Mouse (Mus musculus): ENCODE data around the gene Hectd4. TPM values are rescaled to one million over a fixed set of nuclear protein-coding genes. Genes with fewer than 3 reads are reported as not detected.

Gene Hectd4
- polyA plus RNA-seq, 1 experiment from 2014 or later, result 3.0 TPM

DNA sequence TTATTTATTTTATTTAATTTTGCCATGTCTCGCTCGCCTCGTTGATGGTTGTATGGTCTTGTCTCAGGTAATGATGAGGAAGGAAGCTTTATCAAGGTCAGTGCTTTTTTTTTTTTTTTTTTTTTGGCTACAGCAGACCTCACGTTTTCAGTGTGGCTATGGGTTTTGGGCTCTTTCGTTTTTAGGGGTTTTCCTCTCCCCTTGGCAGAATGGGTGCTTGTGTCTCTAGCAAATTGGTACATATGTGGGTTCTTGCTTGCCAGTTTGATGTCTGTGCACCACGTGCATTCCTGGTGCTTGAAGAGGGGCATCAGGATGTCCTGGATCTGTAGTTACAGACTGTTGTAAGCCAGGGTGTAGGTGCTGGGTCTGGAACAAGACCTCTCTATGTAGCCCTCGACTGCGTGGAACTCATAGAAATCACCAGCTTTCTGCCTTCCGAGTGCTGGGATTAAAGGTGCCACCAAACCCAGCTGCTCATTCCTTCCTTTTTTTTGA, 179.0 kb downstream of the Hectd4 start:
- ATAC-seq (replicated peaks; ENCODE audit: insufficient number of reproducible peaks, insufficient read depth, low FRiP score, low read depth), result no peak
- H3K4me1 ChIP-seq (replicated peaks), result peaks cover 22% of the 10 kb centered on the region
- no peaks in the 10 kb centered on the region for H3K36me3 ChIP-seq

DNA sequence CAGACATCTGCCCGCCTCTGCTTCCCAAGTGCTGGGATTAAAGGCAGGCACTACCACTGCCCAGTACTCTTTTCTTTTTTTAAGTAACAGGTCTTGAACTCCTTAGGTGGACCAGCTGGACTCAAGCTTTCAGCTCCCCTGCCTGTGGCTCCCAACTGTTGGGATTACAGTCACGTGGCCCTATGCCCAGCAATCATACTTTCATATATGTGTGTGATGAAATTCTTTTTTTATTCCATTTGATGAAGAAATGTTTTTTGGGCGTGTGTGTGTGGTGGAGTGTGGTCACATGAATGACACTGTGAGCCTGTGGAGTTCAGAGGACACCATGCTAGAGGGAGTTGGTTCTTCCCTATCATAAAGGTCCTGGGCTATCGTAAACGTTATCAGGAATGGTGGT, 179.5 kb downstream of the Hectd4 start:
- Histone ChIP-seq H3K9ac (no peak overlapping the region), H3K4me1 (replicated peaks) (peaks cover 24% of the 10 kb centered on the region), H3K9me3 (replicated peaks) (no peaks in the 10 kb centered on the region), H3K27ac (no peak overlapping the region), H3K4me2 (peak overlapping the region; percentile 94; the same call in 1 of the 2 replicates), H3K27me3 (no peaks in the 10 kb centered on the region), H3K36me3 (no peaks in the 10 kb centered on the region), H3K4me3 (peak overlapping the region; percentile 92)
- ATAC-seq (replicated peaks; ENCODE audit: insufficient number of reproducible peaks, insufficient read depth, low FRiP score, low read depth), result no peak
- WGBS, result 79% methylated on average over 5 of the region's 5 CpGs

More for the DNA sequence above, 179.0 kb downstream of the Hectd4 start:
- Histone ChIP-seq H3K27me3 (no peaks in the 10 kb centered on the region), H3K27ac (no peak overlapping the region), H3K9ac (peak overlapping the region; percentile 77), H3K9me3 (replicated peaks) (no peaks in the 10 kb centered on the region), H3K4me3 (peak overlapping the region; percentile 92), H3K4me2 (peak overlapping the region; percentile 94)
- 45% methylated on average over 9 of the region's 9 CpGs for WGBS

DNA sequence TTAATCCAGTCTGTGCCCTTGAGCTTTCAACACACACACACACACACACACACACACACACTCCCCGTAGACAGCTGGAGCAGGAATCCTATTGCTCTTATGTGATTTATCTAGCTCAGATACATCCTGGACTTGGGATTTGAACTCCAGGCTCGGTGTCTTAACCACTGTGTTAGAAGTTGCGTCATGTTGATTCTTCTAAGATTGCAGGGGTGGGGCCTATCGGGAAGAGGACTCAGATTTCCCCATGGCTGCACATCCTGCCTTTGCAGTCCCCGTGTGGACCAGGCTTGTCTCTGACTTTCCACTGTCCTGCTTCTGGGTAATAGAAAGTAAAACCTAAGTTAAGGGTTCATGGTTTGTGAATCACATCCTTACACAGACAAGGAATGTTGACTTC, 180.0 kb downstream of the Hectd4 start:
- Histone ChIP-seq H3K9ac (no peak overlapping the region), H3K4me1 (replicated peaks) (peaks cover 24% of the 10 kb centered on the region), H3K27me3 (no peaks in the 10 kb centered on the region), H3K9me3 (replicated peaks) (no peaks in the 10 kb centered on the region), H3K4me3 (no peak overlapping the region), H3K27ac (no peak overlapping the region), H3K4me2 (no peak overlapping the region), H3K36me3 (no peaks in the 10 kb centered on the region)
- ATAC-seq (replicated peaks; ENCODE audit: insufficient number of reproducible peaks, insufficient read depth, low FRiP score, low read depth), result no peak
- 56% methylated on average over 5 of the region's 5 CpGs for WGBS

DNA sequence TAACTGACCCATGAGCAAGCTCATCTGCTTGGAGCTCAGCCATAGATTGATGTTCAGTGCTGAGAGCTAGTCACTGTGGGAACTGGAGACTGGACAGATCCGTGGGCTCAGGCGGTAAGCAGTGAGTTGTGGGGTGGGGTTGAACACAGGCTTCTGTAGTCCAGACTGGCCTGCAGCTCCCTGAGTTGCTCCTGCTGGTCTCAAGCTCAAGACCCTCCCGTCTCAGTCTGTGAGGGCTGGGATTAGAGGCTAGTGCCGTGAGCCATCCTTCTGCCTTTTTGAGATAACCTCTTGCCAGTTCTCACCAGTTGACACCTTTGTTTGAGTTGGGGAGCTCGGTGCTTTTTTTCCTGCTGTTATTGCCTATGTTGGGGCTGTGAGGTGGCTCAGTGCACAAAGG, 180.8 kb downstream of the Hectd4 start:
- Histone ChIP-seq H3K9me3 (replicated peaks) (no peaks in the 10 kb centered on the region), H3K9ac (no peak overlapping the region), H3K4me3 (no peak overlapping the region), H3K36me3 (no peaks in the 10 kb centered on the region), H3K27me3 (no peaks in the 10 kb centered on the region), H3K4me1 (replicated peaks) (peaks cover 24% of the 10 kb centered on the region), H3K4me2 (no peak overlapping the region), H3K27ac (no peak overlapping the region)
- ATAC-seq (replicated peaks; ENCODE audit: insufficient number of reproducible peaks, insufficient read depth, low FRiP score, low read depth), result no peak
- 76% methylated on average over 5 of the region's 5 CpGs for WGBS

DNA sequence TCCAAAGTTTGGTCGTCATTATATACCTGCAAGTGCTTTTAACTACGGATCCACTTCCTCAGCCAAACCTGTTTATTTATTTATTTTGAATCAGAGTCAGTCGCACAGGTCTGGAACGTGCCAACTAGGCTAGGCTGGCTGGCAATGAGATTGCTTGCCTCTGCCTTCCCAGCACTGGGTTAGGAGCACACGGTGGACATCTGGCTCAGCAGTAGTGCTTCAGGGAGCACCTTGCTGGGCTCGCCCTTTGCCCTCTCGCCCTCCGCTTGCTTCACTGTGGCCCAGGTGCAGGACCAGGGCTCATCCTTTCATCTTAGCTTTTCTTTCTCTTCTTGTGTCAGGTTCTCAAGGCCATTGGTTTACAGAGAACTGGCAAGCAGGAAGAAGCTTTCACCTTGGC, 187.8 kb downstream of the Hectd4 start:
- 0 out of 2 replicates have a peak, but pooled peaks cover 3% of the 10 kb centered on the region for H3K4me1 ChIP-seq (replicated peaks)
- peaks cover 33% of the 10 kb centered on the region for H3K36me3 ChIP-seq
- no peaks in the 10 kb centered on the region for H3K9me3 ChIP-seq (replicated peaks)
- WGBS, result 90% methylated on average over 8 of the region's 8 CpGs
- H3K27me3 ChIP-seq, result no peaks in the 10 kb centered on the region
- H3K4me3 ChIP-seq, result no peak overlapping the region
- H3K27ac ChIP-seq, result no peak overlapping the region
- no peak overlapping the region for H3K9ac ChIP-seq
- no peak for ATAC-seq (replicated peaks; ENCODE audit: insufficient number of reproducible peaks, insufficient read depth, low FRiP score, low read depth)
- H3K4me2 ChIP-seq, result no peak overlapping the region

DNA sequence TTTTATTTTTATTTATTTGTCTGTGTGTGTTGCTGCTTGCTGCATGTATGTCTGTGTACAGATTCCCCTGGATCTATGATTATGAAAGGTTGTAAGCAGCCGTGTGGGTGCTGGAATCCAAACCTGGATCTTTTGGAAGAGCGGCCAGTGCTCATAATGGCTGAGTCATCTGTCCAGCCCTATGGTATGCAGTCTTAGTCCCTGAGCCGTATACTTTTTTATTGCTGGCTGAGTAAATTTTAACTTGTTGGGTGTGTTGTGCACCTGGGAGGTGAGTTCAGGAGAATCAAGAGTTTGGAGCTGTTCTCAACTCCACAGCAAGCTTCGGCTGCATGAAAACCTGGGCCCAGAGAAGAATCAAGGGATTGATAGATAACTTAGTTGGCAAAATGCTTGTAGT, 191.0 kb downstream of the Hectd4 start:
- Histone ChIP-seq H3K4me2 (no peak overlapping the region), H3K9me3 (replicated peaks) (no peaks in the 10 kb centered on the region), H3K36me3 (peaks cover 63% of the 10 kb centered on the region), H3K27ac (no peak overlapping the region), H3K4me1 (replicated peaks) (no peaks in the 10 kb centered on the region), H3K27me3 (no peaks in the 10 kb centered on the region), H3K9ac (no peak overlapping the region), H3K4me3 (no peak overlapping the region)
- WGBS, result 94% methylated on average over 4 of the region's 4 CpGs
- no peak for ATAC-seq (replicated peaks; ENCODE audit: insufficient number of reproducible peaks, insufficient read depth, low FRiP score, low read depth)

Other genes with a start within 250 kb of the Hectd4 start
- 0.29 TPM in 1 of 2 replicates, not detected in the other for gene Rph3a, start 210.1 kb upstream of the Hectd4 start, polyA plus RNA-seq (2015; fragmentation: Nextera tagmentation; extraction: Ambion mirVana)
- gene Ptpn11, start 28.8 kb upstream of the Hectd4 start, polyA plus RNA-seq (2015; fragmentation: Nextera tagmentation; extraction: Ambion mirVana), result 18.5 and 20.0 TPM in 2 replicates
- gene Rpl6, start 15.7 kb upstream of the Hectd4 start, polyA plus RNA-seq (2015; fragmentation: Nextera tagmentation; extraction: Ambion mirVana), result 323 and 339 TPM in 2 replicates
- gene Trafd1, start 165.4 kb downstream of the Hectd4 start, polyA plus RNA-seq (2015; fragmentation: Nextera tagmentation; extraction: Ambion mirVana), result 64.5 and 89.4 TPM in 2 replicates
- 28.3 and 33.3 TPM in 2 replicates for gene Naa25, start 177.7 kb downstream of the Hectd4 start, polyA plus RNA-seq (2015; fragmentation: Nextera tagmentation; extraction: Ambion mirVana)
- 2.7 and 4.3 TPM in 2 replicates for gene Tmem116, start 231.7 kb downstream of the Hectd4 start, polyA plus RNA-seq (2015; fragmentation: Nextera tagmentation; extraction: Ambion mirVana)
- 110 and 140 TPM in 2 replicates for gene Erp29, start 232.3 kb downstream of the Hectd4 start, polyA plus RNA-seq (2015; fragmentation: Nextera tagmentation; extraction: Ambion mirVana)